Mouse (Mus musculus) midbrain, embryonic 14.5 days (tissue): ENCODE measurements around the gene Cap1. TPM values are rescaled to one million over a fixed set of nuclear protein-coding genes. Genes with fewer than 3 reads are reported as not detected.

ENCODE experiments used
- ATAC-seq: fragments of 200-750 bp; cut with Nextera tagmentation; 2 replicates; pipeline ENCODE4 v1.8.0; 2017; ENCODE audit warnings: moderate number of reproducible peaks, moderate library complexity; ENCODE audit not compliant: low FRiP score, low TSS enrichment
- DNase-seq: peaks from one replicate; pipeline ENCODE4 v3.0.0-alpha.2; 2015
- H3K27ac ChIP-seq: fragments of 300-500 bp; sonication (generic); replicated peaks from 2 replicates; pipeline ENCODE4 v1.5.1; 2014; ENCODE audit warnings: mild to moderate bottlenecking, low read depth, low read length, moderate library complexity
- H3K27me3 ChIP-seq: fragments of 300-500 bp; sonication (generic); 2 replicates; pipeline ENCODE4 v1.6.1; 2014; ENCODE audit warnings: low read length, control low read depth, mixed read lengths; ENCODE audit not compliant: control insufficient read depth, insufficient read depth
- H3K36me3 ChIP-seq: fragments of 300-500 bp; sonication (generic); 2 replicates; pipeline ENCODE4 v1.6.1; 2014; ENCODE audit warnings: low read length, control low read depth; ENCODE audit not compliant: control insufficient read depth, insufficient read depth
- H3K4me1 ChIP-seq: fragments of 300-500 bp; sonication (generic); 2 replicates; pipeline ENCODE4 v1.6.1; 2014; ENCODE audit warnings: mild to moderate bottlenecking, antibody characterized with exemption, low read length, control low read depth; ENCODE audit not compliant: control insufficient read depth, insufficient read depth
- H3K4me2 ChIP-seq: fragments of 300-500 bp; sonication (generic); 2 replicates; pipeline ENCODE4 v1.6.1; 2014; ENCODE audit warnings: mild to moderate bottlenecking, low read length, moderate library complexity
- H3K4me3 ChIP-seq: fragments of 300-500 bp; sonication (generic); replicated peaks from 2 replicates; pipeline ENCODE4 v1.5.1; 2014; ENCODE audit warnings: low read depth, low read length
- H3K9ac ChIP-seq: fragments of 300-500 bp; sonication (generic); replicated peaks from 2 replicates; pipeline ENCODE4 v1.6.1; 2014; ENCODE audit warnings: mild to moderate bottlenecking, low read length, moderate library complexity
- H3K9me3 ChIP-seq: fragments of 300-500 bp; sonication (generic); 2 replicates; pipeline ENCODE4 v1.6.1; 2016; ENCODE audit warnings: low read length, control low read depth, mixed read lengths; ENCODE audit not compliant: control insufficient read depth
- WGBS: fragments of 180-500 bp; shearing (Covaris S2); extraction: QIAGEN DNeasy Blood & Tissue Kit; methylation state at CpG from one replicate; pipeline ENCODE4 v1.1.7; 2014; 5-methylcytosine and 5-hydroxymethylcytosine counted together
- polyA plus RNA-seq: library from polyadenylated mRNA; unstranded; fragments of >200 nt; fragmentation: Nextera tagmentation; extraction: Ambion mirVana; gene quantifications from 2 replicates; pipeline ENCODE4 v1.2.1, GENCODE M21; 2014

The Cap1 gene
- polyA plus RNA-seq, 1 experiment from 2014 or later: 72.8 TPM

DNA sequence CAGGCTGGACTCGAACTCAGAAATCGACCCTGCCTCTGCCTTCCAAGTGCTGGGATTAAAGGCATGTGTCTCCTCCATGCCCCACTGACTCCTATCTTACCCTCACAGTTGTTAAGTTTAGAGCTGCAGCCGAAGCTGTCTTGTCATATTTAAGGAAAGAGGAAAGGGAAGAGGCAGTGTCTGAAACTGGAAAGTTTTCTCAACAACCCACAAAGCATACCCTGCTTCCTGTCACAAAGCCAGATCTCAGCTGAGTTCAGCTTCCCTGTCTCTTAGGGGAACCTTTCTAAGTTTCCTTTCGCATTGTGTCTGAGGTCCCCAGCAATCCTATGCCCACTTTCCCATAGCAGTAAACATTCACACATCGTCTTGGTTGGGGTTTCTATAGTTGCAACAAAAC, 6.3 kb upstream of the Cap1 start:
- H3K9ac ChIP-seq: no peak overlapping the region
- H3K9me3 ChIP-seq: no peaks in the 10 kb centered on the region
- peaks cover 3% of the 10 kb centered on the region; the same call in 1 of the 2 replicates for H3K4me1 ChIP-seq
- no peaks in the 10 kb centered on the region for H3K27me3 ChIP-seq
- no peak overlapping the region for H3K27ac ChIP-seq
- H3K36me3 ChIP-seq: no peaks in the 10 kb centered on the region
- no peak overlapping the region for H3K4me3 ChIP-seq
- 71% methylated on average over 5 of the region's 5 CpGs for WGBS
- H3K4me2 ChIP-seq: no peak overlapping the region
- DNase-seq (no peak), ATAC-seq (no peak)

DNA sequence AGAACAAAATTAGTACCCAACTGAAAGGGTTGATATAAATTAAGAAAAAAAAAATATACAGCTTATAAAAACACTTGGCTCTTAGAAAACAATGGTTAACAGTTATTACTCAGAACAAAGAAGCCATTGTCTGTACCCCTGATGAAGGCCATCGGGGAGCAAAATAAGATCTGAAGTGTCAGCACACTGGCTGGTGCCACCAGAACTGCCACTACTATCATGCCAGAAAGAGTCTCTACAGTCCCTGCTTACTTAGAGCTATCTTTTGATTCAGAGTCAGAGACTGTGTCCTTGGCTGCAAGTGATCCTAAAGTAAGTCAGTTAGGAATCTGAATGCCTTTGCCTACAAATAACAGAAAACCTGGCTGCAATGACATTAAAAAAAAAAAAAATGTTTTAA, 5.7 kb upstream of the Cap1 start:
- Histone ChIP-seq H3K4me1 (peaks cover 6% of the 10 kb centered on the region; the same call in 1 of the 2 replicates), H3K36me3 (no peaks in the 10 kb centered on the region), H3K27me3 (no peaks in the 10 kb centered on the region), H3K4me2 (no peak overlapping the region), H3K27ac (0 out of 2 replicates have a peak overlapping the region, but pooled peaks have one; percentile 5), H3K9me3 (no peaks in the 10 kb centered on the region), H3K4me3 (no peak overlapping the region), H3K9ac (no peak overlapping the region)
- WGBS: 13% methylated on average over 1 of the region's 1 CpGs
- ATAC-seq (no peak), DNase-seq (no peak)

DNA sequence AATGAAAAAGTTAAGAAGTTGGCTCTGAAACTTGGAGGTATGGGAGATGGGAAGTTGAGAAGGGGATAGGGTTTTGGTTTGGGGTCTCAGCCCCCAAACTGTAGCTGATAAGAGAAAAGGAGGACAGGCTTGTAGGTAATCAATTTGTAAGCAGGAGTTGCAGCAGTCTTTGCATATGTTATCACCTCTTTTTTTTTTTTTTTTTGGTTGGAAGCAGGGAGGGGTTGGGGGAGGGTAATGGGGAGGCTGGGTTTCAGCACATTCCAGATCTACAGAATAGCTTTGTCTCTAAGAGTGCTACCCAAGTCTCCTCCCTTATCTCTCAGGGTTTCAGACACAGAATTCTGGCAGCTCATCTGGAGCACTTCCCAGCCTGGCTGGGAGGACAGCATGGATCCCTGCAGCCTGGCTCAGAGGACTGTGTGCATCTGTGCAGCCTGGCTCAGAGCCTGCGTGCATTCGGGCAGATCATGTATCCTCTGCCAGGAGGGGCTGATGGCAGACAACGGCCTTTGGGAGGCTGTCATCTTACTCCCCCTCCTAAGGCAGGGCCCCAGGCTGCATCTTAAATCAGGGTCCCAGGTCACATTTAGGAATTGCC, 5.1 kb upstream of the Cap1 start:
- no peak overlapping the region for H3K9ac ChIP-seq
- 0 out of 2 replicates have a peak overlapping the region, but pooled peaks have one; percentile 5 for H3K27ac ChIP-seq
- WGBS: 1% methylated on average over 3 of the region's 3 CpGs
- no peak overlapping the region for H3K4me2 ChIP-seq
- DNase-seq (peak; percentile 69), ATAC-seq (peak; percentile 28; the same call in 1 of the 2 replicates)
- H3K27me3 ChIP-seq: no peaks in the 10 kb centered on the region
- H3K4me3 ChIP-seq: no peak overlapping the region
- H3K4me1 ChIP-seq: peaks cover 6% of the 10 kb centered on the region; the same call in 1 of the 2 replicates
- H3K9me3 ChIP-seq: no peaks in the 10 kb centered on the region
- H3K36me3 ChIP-seq: no peaks in the 10 kb centered on the region

DNA sequence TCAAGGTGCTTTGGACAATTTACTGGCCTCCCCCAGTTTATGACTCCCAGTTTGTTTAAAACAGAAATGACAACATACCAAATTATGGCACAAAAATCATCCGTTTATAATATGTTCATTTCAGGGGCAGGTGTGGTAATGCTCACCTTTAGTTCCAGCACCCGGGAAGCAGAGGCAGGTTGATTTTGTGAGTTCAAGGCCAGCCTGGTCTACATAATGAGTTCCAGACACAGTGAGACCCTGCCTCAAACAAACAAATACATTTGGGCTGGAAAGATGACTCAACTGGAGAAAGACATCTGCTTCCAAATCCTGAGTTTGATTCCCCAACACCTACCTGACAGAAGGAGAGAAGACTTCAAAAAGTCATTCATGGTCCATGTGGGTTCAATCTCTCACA, 1.5 kb upstream of the Cap1 start:
- ATAC-seq (no peak), DNase-seq (no peak)
- H3K9ac ChIP-seq: no peak overlapping the region; the same call in 1 of the 2 replicates
- H3K36me3 ChIP-seq: no peaks in the 10 kb centered on the region
- H3K9me3 ChIP-seq: no peaks in the 10 kb centered on the region
- peak overlapping the region; percentile 74; the same call in 1 of the 2 replicates for H3K4me3 ChIP-seq
- WGBS: 83% methylated on average over 2 of the region's 2 CpGs
- peaks cover 22% of the 10 kb centered on the region for H3K4me1 ChIP-seq
- no peaks in the 10 kb centered on the region for H3K27me3 ChIP-seq
- H3K27ac ChIP-seq: peak overlapping the region; percentile 98
- peak overlapping the region; percentile 90 for H3K4me2 ChIP-seq

DNA sequence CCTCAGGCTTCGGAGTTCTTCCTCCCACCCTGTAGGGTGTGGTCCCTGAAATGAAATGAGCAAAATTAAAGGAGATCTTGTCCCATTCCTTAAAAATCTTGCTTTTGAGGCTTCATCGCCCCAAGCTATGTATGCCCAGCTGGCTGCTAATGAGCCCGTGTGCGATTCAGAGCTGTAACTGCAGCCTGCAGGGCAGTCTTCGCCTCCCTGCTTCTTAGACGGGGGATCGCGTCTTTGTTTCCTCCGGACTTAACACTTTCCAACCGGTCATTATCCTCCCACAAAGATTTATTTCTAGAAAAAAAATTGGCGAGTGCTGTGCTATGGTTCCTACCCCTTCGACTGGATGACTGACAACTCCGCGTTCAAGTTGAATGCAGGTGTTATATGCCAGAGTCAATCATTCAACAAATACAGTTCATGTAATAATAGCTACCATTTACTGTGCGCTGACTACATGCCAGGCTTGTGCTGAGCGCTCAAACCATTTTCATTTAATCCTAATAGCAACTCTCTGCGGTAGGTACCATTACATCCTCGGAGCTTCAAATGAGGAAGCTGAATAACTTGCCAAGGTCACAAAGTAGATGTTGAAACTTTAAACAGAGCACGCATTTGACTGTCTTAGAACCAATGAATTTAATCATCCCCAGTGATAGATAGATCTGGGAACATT, 861 bp upstream of the Cap1 start:
- no peaks in the 10 kb centered on the region for H3K27me3 ChIP-seq
- H3K36me3 ChIP-seq: no peaks in the 10 kb centered on the region
- H3K9ac ChIP-seq: peak overlapping the region; percentile 71
- H3K4me2 ChIP-seq: peak overlapping the region; percentile 90
- H3K9me3 ChIP-seq: no peaks in the 10 kb centered on the region
- no peak for DNase-seq
- H3K4me1 ChIP-seq: peaks cover 22% of the 10 kb centered on the region
- 5% methylated on average over 19 of the region's 19 CpGs for WGBS
- no peak; the same call in 1 of the 2 replicates for ATAC-seq
- H3K4me3 ChIP-seq: peak overlapping the region; percentile 74
- peak overlapping the region; percentile 98 for H3K27ac ChIP-seq

DNA sequence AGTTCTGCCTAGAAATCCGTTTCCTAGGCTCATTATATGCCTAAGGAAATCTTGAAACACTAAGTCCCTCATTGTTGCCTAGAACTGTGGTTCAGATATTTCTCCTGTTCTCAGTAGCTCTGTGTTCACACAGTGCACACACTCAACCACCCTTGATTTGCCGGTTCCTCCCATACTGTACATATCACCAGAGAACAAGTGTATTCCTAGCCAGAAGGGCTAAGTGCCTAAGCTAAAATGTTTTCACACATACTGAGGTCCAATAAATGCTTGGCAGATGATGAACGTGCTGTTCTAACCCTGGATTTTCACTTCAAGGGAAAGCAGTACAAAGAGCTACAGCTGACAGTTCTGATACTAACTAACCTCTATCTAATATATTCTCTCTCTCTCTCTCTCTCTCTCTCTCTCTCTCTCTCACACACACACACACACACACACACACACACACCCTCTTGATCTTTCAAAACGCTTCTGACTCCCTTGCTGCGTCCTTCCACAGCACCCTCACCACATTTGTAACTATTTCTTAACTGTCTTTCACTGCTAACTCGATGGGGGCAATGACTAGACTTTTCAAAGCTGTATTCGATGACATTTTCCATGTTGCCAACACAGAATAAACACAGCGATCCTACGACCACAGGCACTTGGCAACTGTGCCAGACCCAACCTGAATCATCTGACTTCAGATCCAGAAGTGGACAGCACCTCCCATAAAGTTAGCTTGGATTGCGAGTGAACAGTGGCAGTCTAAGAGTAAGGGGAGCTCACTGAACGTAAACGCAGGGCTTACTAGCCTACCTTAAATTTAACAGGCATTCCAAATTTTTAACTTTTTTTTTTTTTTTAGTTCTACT, 1.1 kb downstream of the Cap1 start:
- Histone ChIP-seq H3K27ac (no peak overlapping the region), H3K9me3 (no peaks in the 10 kb centered on the region), H3K9ac (peak overlapping the region; percentile 71; the same call in 1 of the 2 replicates), H3K4me1 (peaks cover 22% of the 10 kb centered on the region), H3K27me3 (no peaks in the 10 kb centered on the region), H3K36me3 (no peaks in the 10 kb centered on the region), H3K4me3 (peak overlapping the region; percentile 74), H3K4me2 (peak overlapping the region; percentile 90)
- no peak for DNase-seq
- ATAC-seq: no peak
- 54% methylated on average over 12 of the region's 12 CpGs for WGBS

DNA sequence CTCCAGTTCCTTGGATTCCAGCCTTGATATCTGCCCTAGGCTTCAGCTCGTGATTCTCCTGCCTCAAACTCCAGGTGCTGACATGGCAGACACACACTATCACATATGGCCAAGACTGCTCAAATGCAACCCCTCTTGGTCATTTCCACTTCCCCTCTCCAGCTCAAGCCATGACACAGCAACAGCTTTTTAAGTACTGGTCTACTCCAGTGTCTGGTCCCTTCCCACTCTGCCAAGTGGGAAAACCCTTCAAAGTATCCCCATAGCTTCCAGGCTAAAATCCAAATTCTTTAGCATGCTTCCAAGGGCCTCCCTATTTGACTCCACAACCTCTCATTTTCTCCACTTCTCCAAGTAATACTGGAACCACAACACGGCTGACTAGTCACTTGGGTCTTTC, 1.8 kb downstream of the Cap1 start:
- no peak overlapping the region for H3K4me3 ChIP-seq
- peak overlapping the region; percentile 90 for H3K4me2 ChIP-seq
- 78% methylated on average over 2 of the region's 2 CpGs for WGBS

DNA sequence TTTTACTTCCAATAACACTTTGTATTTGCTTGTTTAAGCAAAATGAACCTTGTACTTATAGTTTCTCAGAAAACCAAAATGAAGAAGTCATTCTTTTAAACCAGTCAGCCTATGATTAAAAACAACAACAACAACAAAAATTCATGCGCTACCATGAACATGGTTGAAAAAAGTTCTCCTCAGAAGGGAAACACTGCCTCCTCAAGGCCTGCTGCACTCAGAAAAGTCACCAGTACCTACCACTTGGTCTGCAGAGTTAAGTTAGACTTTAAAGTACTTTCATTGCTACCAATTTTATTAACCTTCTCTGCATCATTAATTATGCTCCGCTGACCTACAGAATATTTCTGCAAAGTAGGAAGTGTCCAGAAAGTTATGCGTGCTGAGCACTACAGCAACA, 2.6 kb downstream of the Cap1 start:
- Histone ChIP-seq H3K27me3 (no peaks in the 10 kb centered on the region), H3K9me3 (no peaks in the 10 kb centered on the region), H3K36me3 (no peaks in the 10 kb centered on the region), H3K9ac (no peak overlapping the region), H3K4me3 (no peak overlapping the region), H3K4me2 (no peak overlapping the region), H3K4me1 (peaks cover 22% of the 10 kb centered on the region), H3K27ac (no peak overlapping the region)
- DNase-seq (no peak), ATAC-seq (no peak)
- WGBS: 96% methylated on average over 3 of the region's 3 CpGs

More for the DNA sequence above, 1.8 kb downstream of the Cap1 start:
- H3K27me3 ChIP-seq: no peaks in the 10 kb centered on the region
- peaks cover 22% of the 10 kb centered on the region for H3K4me1 ChIP-seq
- ATAC-seq: no peak
- no peak overlapping the region for H3K27ac ChIP-seq
- no peaks in the 10 kb centered on the region for H3K36me3 ChIP-seq
- DNase-seq: no peak
- no peaks in the 10 kb centered on the region for H3K9me3 ChIP-seq
- no peak overlapping the region for H3K9ac ChIP-seq
